Mouse (Mus musculus) neural tube, embryonic 12.5 days (tissue): ENCODE measurements around the gene Akap2. TPM values are rescaled to one million over a fixed set of nuclear protein-coding genes. Genes with fewer than 3 reads are reported as not detected.

Experiments used
- ATAC-seq: fragments of 200-750 bp; cut with Nextera tagmentation; 2 replicates; pipeline ENCODE4 v1.8.0; 2017; ENCODE audit warnings: low read depth, mild to moderate bottlenecking, moderate TSS enrichment, moderate library complexity; ENCODE audit not compliant: low FRiP score
- H3K27ac ChIP-seq: fragments of 300-500 bp; sonication (generic); 2 replicates; pipeline ENCODE4 v1.5.1; 2016
- H3K27me3 ChIP-seq: fragments of 300-500 bp; sonication (generic); replicated peaks from 2 replicates; pipeline ENCODE4 v1.6.1; 2016; ENCODE audit warnings: mild to moderate bottlenecking
- H3K36me3 ChIP-seq: fragments of 300-500 bp; sonication (generic); 2 replicates; pipeline ENCODE4 v1.6.1; 2016; ENCODE audit warnings: mild to moderate bottlenecking
- H3K4me1 ChIP-seq: fragments of 300-500 bp; sonication (generic); 2 replicates; pipeline ENCODE4 v1.6.1; 2016
- H3K4me2 ChIP-seq: fragments of 300-500 bp; sonication (generic); replicated peaks from 2 replicates; pipeline ENCODE4 v1.6.1; 2016; ENCODE audit warnings: mild to moderate bottlenecking
- H3K4me3 ChIP-seq: fragments of 300-500 bp; sonication (generic); 2 replicates; pipeline ENCODE4 v1.5.1; 2016
- H3K9ac ChIP-seq: fragments of 300-500 bp; sonication (generic); 2 replicates; pipeline ENCODE4 v1.6.1; 2016; ENCODE audit warnings: mild to moderate bottlenecking
- H3K9me3 ChIP-seq: fragments of 300-500 bp; sonication (generic); 2 replicates; pipeline ENCODE4 v1.6.1; 2016; ENCODE audit warnings: mild to moderate bottlenecking
- WGBS: fragments of 180-500 bp; shearing (Covaris S2); methylation state at CpG from one replicate; pipeline ENCODE4 v1.1.7; 2016; 5-methylcytosine and 5-hydroxymethylcytosine counted together
- polyA plus RNA-seq: library from polyadenylated mRNA; unstranded; fragments of >200 nt; fragmentation: Nextera tagmentation; extraction: Ambion mirVana; gene quantifications from 2 replicates; pipeline ENCODE4 v1.2.1, GENCODE M21; 2016

The Akap2 gene
- polyA plus RNA-seq, 1 experiment from 2014 or later, result 28.9 TPM

DNA sequence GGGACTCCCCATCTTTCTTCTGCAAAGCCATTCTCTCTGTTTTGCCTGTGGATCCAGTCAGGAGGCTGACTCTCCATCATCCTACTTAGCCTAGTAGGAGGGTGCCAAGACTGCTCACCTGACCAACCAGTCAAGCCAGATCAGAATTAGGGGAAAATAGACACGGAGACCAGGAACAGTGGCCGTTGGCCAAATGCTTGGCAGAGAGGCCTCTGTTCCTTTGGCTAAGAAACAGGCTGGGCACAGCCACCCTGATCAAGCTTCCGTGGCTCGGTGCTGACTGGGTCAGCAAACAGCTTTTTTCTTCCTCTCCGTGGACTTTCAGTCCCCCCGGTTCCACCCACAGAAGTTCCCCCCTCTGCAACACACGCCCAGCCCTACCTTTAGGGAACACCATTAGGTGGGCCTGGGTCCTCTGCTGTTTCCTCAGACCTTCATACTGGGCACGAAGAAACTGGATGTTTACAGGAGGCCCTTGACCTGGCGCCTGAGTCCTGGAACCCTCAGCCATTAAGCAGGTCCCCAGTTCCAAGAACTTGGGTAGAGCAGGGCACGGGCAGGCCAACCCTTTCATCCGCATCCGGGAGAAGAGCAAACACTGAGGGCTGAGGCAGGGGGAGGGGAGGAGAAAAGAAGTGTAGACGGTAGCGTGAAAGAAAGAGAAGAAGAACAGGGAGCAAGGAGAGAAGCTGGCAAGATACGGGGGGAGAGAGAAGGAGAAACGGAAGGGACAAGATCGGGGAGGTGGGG, 197.9 kb downstream of the Akap2 start:
- WGBS, result 50% methylated on average over 17 of the region's 17 CpGs
- Histone ChIP-seq H3K9ac (no peak overlapping the region), H3K4me3 (no peak overlapping the region), H3K27ac (no peak overlapping the region), H3K4me1 (peaks cover 11% of the 10 kb centered on the region; the same call in 1 of the 2 replicates), H3K4me2 (peak overlapping the region; percentile 35; the same call in 1 of the 2 replicates), H3K9me3 (no peaks in the 10 kb centered on the region), H3K27me3 (peaks cover 10% of the 10 kb centered on the region), H3K36me3 (no peaks in the 10 kb centered on the region)
- ATAC-seq, result no peak

DNA sequence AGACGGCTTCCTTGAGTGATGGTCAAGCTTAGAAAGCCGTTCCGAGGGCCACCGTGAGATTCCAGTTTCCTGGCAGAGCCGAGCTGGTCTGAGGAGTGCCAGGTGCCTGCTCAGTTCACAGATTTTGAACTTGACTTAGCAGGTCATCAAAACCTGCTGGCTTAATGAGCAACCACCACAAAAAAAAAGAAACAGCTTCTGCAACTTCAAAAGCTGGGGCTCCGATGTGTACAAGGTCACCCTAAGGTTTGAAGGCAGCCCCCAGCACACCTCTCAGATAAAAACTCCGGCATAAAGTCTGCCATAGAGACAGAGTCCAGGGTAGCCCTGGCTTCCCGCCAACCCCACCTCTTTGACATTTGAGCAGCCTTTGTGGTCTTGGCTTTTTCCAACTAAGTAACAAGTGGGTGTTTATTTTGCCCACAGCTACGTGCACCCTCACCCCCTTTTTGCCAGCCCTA, 198.8 kb downstream of the Akap2 start, which contains the start of gene D630039A03Rik:
D630039A03Rik (minus strand) TSS at position 97 of the 461 bp plus-strand sequence.
- Histone ChIP-seq H3K9ac (no peak within 1 kb of the TSS), H3K36me3 (no peaks in the 10 kb centered on the region), H3K27ac (no peak within 1 kb of the TSS), H3K4me2 (peak within 1 kb of the TSS; percentile 35; the same call in 1 of the 2 replicates), H3K9me3 (no peaks in the 10 kb centered on the region), H3K4me1 (peaks cover 12% of the 10 kb centered on the region; the same call in 1 of the 2 replicates), H3K27me3 (peaks cover 10% of the 10 kb centered on the region), H3K4me3 (no peak within 1 kb of the TSS)
- WGBS, result 29% methylated on average over 9 of the region's 9 CpGs
- ATAC-seq, result no peak

DNA sequence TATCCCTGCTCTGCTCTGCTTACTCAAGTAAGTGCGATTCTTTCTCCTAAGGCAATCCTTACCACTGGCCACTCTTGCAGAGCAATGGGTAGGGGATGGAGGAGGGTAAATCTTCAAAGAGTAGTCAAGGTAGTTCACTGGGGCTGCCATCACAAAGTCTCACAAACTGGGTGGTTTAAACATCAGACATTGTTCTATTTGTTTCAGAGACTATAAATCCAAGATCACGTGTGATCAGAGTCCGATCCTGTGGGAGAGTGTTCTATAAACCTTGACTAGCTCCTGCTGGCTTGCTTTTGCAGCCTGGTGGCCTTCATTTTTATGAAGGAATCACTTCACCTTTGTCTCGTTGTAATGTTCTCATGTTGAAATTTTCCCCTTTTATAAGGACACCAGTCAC, 199.3 kb downstream of the Akap2 start:
- 64% methylated on average over 4 of the region's 4 CpGs for WGBS
- no peak overlapping the region for H3K4me2 ChIP-seq
- no peak overlapping the region for H3K4me3 ChIP-seq
- no peak overlapping the region for H3K27ac ChIP-seq
- no peak for ATAC-seq
- H3K9me3 ChIP-seq, result no peaks in the 10 kb centered on the region
- H3K27me3 ChIP-seq, result peaks cover 10% of the 10 kb centered on the region
- H3K9ac ChIP-seq, result no peak overlapping the region
- H3K4me1 ChIP-seq, result peaks cover 12% of the 10 kb centered on the region; the same call in 1 of the 2 replicates
- H3K36me3 ChIP-seq, result no peaks in the 10 kb centered on the region

DNA sequence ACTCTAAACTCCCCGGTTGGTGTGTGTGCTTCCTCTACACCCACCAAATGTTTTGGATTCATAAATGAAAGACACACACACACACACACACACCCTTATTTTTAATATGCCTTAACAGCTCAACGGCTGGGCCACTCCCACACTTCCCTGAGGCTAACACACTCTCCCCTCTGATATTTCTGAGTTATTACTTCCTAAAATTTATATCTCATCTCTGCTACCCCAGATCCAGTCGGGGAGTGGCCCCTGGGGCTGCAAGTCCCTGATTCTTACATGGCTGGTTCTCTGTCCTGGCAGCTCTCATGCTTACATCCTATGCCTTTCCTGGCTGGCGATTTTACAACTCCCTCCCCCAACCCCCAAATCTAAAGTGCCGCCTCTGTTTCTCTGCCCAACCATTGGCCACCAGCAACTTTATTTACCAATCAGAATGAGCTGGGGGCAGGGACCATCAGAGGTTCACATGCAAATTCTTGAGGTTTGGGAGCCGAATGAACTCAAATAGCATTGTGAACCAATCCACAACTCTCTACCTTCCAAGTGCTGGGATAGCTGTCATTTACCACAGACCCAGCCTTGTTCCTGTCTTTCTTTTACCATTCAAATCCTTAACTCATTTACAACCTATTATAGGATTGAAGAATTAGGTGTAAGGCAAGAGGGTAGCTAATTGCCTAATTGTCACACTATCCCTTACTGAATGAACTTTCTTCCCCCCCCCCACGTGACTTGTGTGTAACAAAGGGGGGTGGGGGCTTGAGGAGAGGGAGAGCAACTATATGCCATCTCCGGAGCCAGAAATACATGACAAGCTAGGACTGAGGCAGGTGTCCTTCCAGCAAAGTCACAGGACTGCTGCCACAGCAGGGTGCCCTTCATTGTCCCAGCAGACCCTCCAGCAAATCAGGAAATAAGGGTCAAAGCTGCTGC, 202.3 kb downstream of the Akap2 start:
- Histone ChIP-seq H3K9ac (no peak overlapping the region), H3K36me3 (no peaks in the 10 kb centered on the region), H3K4me1 (peaks cover 19% of the 10 kb centered on the region; the same call in 1 of the 2 replicates), H3K9me3 (no peaks in the 10 kb centered on the region), H3K4me3 (no peak overlapping the region), H3K27ac (no peak overlapping the region), H3K4me2 (no peak overlapping the region), H3K27me3 (peaks cover 10% of the 10 kb centered on the region)
- 13% methylated on average over 8 of the region's 8 CpGs for WGBS
- peak; percentile 29; the same call in 1 of the 2 replicates for ATAC-seq

DNA sequence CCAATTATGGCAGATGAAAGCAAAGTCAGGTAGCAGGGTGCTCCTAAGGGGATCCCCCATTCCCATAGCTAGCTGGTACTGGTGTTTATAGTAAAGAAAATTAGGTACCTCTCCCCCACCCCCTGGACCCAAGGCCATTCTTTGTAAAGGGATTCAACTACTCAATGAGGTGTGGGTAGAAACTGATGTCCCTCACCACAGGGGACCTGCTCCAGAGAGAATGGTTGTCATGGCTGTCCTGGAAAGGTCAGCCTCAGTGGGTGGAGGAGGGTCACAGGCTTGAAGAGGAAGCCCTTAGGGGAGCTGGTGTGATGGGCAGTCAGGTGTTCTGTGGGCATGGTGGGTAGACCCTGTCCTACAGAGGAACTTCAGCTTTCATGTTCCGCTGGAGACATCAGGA, 203.1 kb downstream of the Akap2 start:
- Histone ChIP-seq H3K27me3 (peaks cover 3% of the 10 kb centered on the region), H3K4me3 (no peak overlapping the region), H3K9me3 (no peaks in the 10 kb centered on the region), H3K36me3 (no peaks in the 10 kb centered on the region), H3K9ac (no peak overlapping the region), H3K4me2 (no peak overlapping the region), H3K27ac (no peak overlapping the region), H3K4me1 (peaks cover 19% of the 10 kb centered on the region; the same call in 1 of the 2 replicates)
- ATAC-seq, result no peak; the same call in 1 of the 2 replicates
- WGBS, result 70% methylated on average over 1 of the region's 1 CpGs

DNA sequence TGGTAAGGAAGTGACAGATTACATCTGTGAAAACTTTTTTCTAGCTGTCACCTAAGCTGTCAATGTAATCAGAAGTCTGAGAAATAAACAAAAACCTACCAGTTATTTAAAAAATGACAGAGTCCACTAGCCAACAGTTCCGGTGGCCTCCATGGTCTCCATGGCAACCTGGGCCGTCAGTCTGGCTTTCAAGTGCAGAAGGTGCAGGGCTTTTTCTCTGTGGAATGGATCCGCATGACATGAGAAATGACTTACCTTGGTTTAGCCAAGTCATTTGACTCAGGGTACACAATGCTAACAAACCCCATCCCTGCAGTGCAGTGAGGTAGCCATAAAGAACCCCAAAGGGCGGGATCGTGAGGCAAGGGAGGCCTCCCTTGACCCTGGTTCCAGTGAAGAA, 204.7 kb downstream of the Akap2 start:
- no peak overlapping the region for H3K4me3 ChIP-seq
- no peak overlapping the region for H3K9ac ChIP-seq
- 24% methylated on average over 5 of the region's 5 CpGs for WGBS
- 0 out of 2 replicates have a peak, but pooled peaks have one; percentile 38 for ATAC-seq
- H3K27me3 ChIP-seq, result no peaks in the 10 kb centered on the region
- H3K27ac ChIP-seq, result no peak overlapping the region
- H3K9me3 ChIP-seq, result no peaks in the 10 kb centered on the region
- H3K4me1 ChIP-seq, result peaks cover 19% of the 10 kb centered on the region; the same call in 1 of the 2 replicates
- H3K4me2 ChIP-seq, result no peak overlapping the region
- H3K36me3 ChIP-seq, result no peaks in the 10 kb centered on the region

DNA sequence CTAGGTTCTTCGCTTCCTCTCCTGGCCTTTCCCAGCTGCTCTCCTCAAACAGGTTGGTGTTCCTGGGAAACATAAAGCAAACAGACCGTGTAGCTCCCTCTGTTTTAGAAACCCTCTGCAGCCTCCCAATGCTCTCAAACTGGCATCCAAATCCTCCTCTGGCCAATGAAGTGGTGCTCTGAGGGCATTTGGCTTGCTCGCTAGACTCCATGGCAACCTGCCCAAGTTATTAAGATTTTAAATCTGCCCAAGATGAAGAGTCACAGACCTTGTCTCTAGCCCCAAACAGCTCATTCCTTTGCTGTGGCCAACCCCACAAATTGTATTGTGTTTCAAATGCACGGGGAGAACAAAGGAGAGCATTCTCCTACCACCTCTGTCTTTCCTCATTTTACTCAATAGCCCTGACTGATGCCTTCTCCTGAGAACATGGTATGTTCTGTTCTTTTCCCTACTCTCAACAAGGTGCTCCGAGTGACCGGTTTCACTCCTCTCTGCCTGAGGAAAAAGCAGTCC, 207.2 kb downstream of the Akap2 start:
- Histone ChIP-seq H3K9ac (no peak overlapping the region), H3K9me3 (no peaks in the 10 kb centered on the region), H3K27me3 (no peaks in the 10 kb centered on the region), H3K4me2 (no peak overlapping the region), H3K4me1 (peaks cover 15% of the 10 kb centered on the region; the same call in 1 of the 2 replicates), H3K27ac (no peak overlapping the region), H3K36me3 (no peaks in the 10 kb centered on the region), H3K4me3 (no peak overlapping the region)
- no peak for ATAC-seq
- 81% methylated on average over 6 of the region's 6 CpGs for WGBS

DNA sequence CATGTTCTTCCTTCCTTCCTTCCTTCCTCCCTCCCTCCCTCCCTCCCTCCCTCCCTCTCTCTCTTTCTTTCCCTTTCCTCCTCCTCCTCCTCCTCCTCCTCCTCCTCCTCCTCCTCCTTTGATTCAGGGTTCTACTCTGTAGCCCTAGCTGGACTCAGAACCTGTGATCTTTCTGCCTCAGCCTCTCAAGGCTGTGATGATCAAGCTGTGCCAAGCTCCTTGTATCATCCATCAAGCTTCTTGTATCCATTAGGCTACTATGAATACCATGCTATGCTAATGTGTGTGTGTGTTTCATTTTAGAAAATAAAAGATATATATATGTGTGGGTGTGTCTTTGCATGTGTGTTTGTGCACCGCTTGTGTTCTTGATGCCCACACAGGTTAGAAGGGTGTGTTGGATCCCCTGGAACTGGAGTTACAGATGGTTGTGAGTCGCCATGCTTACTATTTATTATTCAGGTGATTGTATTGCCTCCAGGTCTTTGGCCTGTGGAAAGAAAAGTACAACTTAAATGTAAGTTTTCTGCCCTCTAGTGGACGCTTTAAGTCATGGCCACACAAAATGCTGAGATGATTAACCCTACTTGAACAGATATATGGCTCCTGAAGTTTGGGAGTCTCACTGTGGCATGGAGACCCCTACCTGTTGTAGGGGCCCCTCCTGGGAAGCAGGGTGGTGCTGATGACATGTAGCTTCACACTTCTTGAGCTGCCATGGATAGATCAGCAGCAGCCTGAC, 210.2 kb downstream of the Akap2 start:
- ATAC-seq, result 0 out of 2 replicates have a peak, but pooled peaks have one; percentile 58
- Histone ChIP-seq H3K36me3 (no peaks in the 10 kb centered on the region), H3K9ac (no peak overlapping the region), H3K4me3 (no peak overlapping the region), H3K27me3 (no peaks in the 10 kb centered on the region), H3K27ac (no peak overlapping the region), H3K4me1 (peaks cover 1% of the 10 kb centered on the region; the same call in 1 of the 2 replicates), H3K4me2 (no peak overlapping the region), H3K9me3 (peaks cover 6% of the 10 kb centered on the region; the same call in 1 of the 2 replicates)
- 24% methylated on average over 3 of the region's 3 CpGs for WGBS

DNA sequence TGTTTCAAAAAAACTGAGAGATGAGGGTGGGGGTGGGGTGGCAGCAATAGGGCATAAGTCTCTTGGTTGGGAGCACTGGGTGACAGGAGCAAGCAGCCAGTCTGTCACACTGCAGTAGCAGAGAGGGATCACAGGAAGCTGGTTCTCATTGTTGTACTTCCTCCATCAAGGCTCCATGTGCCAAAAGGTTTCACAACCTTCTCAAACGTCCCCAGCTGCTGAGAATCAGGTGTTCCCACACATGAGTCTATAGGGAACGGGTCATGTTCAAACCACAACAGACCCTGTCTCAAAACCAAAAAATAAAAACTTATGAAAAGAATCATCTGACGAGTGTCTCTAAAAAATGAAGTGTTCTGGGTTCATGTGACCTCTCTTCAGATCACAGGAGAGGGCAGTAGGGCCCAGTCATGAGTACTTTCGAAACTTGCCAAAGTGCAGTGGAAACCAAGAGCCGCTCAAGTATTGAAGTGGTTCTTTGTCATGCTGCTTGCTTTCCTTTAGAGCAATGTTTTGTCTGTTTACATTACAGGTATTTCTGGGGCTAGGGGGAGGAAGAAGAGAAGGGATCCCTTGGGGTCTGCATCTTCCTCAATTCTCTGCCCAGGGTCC, 213.2 kb downstream of the Akap2 start:
- H3K9me3 ChIP-seq, result peaks cover 7% of the 10 kb centered on the region; the same call in 1 of the 2 replicates
- H3K36me3 ChIP-seq, result no peaks in the 10 kb centered on the region
- 79% methylated on average over 5 of the region's 5 CpGs for WGBS
- no peaks in the 10 kb centered on the region for H3K4me1 ChIP-seq
- ATAC-seq, result no peak
- H3K27me3 ChIP-seq, result no peaks in the 10 kb centered on the region
- H3K27ac ChIP-seq, result no peak overlapping the region
- no peak overlapping the region for H3K9ac ChIP-seq
- H3K4me3 ChIP-seq, result no peak overlapping the region
- no peak overlapping the region for H3K4me2 ChIP-seq

DNA sequence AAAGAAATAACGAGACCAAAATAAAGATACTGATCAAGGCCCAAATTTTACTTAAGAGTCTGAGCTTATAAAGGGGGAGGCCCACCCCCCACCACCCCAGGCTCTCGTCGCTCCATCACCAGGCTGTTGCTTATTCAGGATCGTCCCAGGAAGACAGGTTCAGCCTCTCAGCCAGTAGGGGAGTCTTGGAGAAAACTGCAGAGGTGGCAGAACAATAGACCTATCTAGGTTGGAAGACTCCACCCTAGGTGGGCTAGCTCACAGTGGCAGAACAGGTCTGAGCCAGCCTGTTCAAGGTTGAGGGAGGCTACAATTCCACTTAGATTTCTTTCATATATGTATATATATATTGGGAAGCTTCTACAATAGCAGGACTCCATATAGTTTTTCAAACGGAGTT, 216.7 kb downstream of the Akap2 start:
- 77% methylated on average over 5 of the region's 5 CpGs for WGBS
- H3K4me3 ChIP-seq, result no peak overlapping the region
- H3K27me3 ChIP-seq, result no peaks in the 10 kb centered on the region
- no peaks in the 10 kb centered on the region for H3K4me1 ChIP-seq
- H3K9ac ChIP-seq, result no peak overlapping the region
- no peak overlapping the region for H3K4me2 ChIP-seq
- no peaks in the 10 kb centered on the region for H3K36me3 ChIP-seq
- ATAC-seq, result no peak
- peaks cover 7% of the 10 kb centered on the region; the same call in 1 of the 2 replicates for H3K9me3 ChIP-seq
- no peak overlapping the region for H3K27ac ChIP-seq

DNA sequence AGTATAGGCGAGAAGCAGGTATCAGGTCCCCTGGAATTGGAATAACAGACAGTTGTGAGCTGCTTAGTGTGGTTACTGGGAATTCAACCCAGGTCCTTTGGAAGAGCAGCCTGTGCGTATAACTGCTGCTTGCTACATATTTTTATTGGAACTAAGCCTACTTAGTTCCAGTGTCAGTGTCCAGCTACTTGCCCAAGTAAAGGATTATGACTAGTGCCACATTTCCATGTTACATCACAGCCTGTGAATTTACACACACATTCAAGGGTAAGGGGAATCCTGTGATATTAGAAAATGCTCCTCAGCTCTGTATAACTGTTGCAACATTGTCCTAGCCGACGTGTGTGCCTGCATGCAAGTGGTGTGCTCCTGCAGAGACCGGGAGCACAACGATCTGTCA, 219.8 kb downstream of the Akap2 start:
- H3K9me3 ChIP-seq, result peaks cover 4% of the 10 kb centered on the region; the same call in 1 of the 2 replicates
- H3K4me3 ChIP-seq, result no peak overlapping the region
- WGBS, result 88% methylated on average over 6 of the region's 6 CpGs
- H3K4me2 ChIP-seq, result no peak overlapping the region
- no peaks in the 10 kb centered on the region for H3K27me3 ChIP-seq
- no peak overlapping the region for H3K27ac ChIP-seq
- H3K9ac ChIP-seq, result no peak overlapping the region
- no peaks in the 10 kb centered on the region for H3K4me1 ChIP-seq
- ATAC-seq, result no peak
- peaks cover 3% of the 10 kb centered on the region; the same call in 1 of the 2 replicates for H3K36me3 ChIP-seq
